Comparison of ENCODE assay signal across 8 mouse cellular contexts in genomic region chr7:144583619-144584018, GRCm38 (mm10). TPM values are rescaled to one million over a fixed set of nuclear protein-coding genes. Genes with fewer than 3 reads are reported as not detected.
DNase-seq lines count a peak whose midpoint lies in the region; ATAC-seq lines count a peak whose summit lies in the region.

No protein-coding gene starts in this region.

- DNase-seq in kidney, adult 18-20 months = peak; percentile 54
- DNase-seq in T-cell, adult 2 months (ENCODE audit: low spot score) = peak; percentile 61
- peak; percentile 32 for DNase-seq in embryo, embryonic 11.5 days (ENCODE audit: low read depth, low spot score)
- DNase-seq in retina, embryonic 14.5 days (ENCODE audit: low spot score) = peak; percentile 86

- H3K4me1 ChIP-seq in kidney, embryonic 16.5 days (ENCODE audit: insufficient read depth, low read length) = peaks cover 18% of the 10 kb centered on the region
- H3K4me1 ChIP-seq in liver, embryonic 12.5 days = peaks cover 27% of the 10 kb centered on the region

- H3K9ac ChIP-seq in kidney, embryonic 16.5 days (replicated peaks; ENCODE audit: low read length) = no peak overlapping the region
- H3K9ac ChIP-seq in liver, embryonic 12.5 days = no peak overlapping the region

- no peak overlapping the region for H3K4me2 ChIP-seq in kidney, embryonic 16.5 days (replicated peaks; ENCODE audit: low read depth, low read length)
- H3K4me2 ChIP-seq in liver, embryonic 12.5 days = peak overlapping the region; percentile 90

- no peaks in the 10 kb centered on the region for H3K27me3 ChIP-seq in kidney, embryonic 16.5 days (ENCODE audit: insufficient read depth, low read length)
- peaks cover 13% of the 10 kb centered on the region; the same call in 1 of the 2 replicates for H3K27me3 ChIP-seq in liver, embryonic 12.5 days (replicated peaks)

- ATAC-seq in kidney, embryonic 16.5 days (ENCODE audit: low FRiP score, low TSS enrichment) = no peak
- ATAC-seq in CD4-positive, CD25-positive, alpha-beta regulatory T cell, adult 4 months = peak; percentile 21
- ATAC-seq in liver, embryonic 12.5 days = no peak
- no peak for ATAC-seq in monocyte, adult 5-6 weeks (replicated peaks; ENCODE audit: insufficient number of reproducible peaks, low FRiP score, low TSS enrichment, poor library complexity, severe bottlenecking)

- H3K27ac ChIP-seq in kidney, embryonic 16.5 days (ENCODE audit: low read length) = no peak overlapping the region
- no peak overlapping the region for H3K27ac ChIP-seq in liver, embryonic 12.5 days

- H3K9me3 ChIP-seq in kidney, embryonic 16.5 days (ENCODE audit: low read length) = no peaks in the 10 kb centered on the region
- no peaks in the 10 kb centered on the region for H3K9me3 ChIP-seq in liver, embryonic 12.5 days (replicated peaks)

- 2% methylated on average over 4 of the region's 4 CpGs for WGBS in kidney, embryonic 16.5 days
- WGBS in liver, embryonic 12.5 days (ENCODE audit: insufficient replicate concordance) = 4% methylated on average over 4 of the region's 4 CpGs

- peaks cover 15% of the 10 kb centered on the region for H3K36me3 ChIP-seq in kidney, embryonic 16.5 days (ENCODE audit: insufficient read depth, low read length)
- peaks cover 24% of the 10 kb centered on the region for H3K36me3 ChIP-seq in liver, embryonic 12.5 days

- H3K4me3 ChIP-seq in kidney, embryonic 16.5 days (ENCODE audit: low read length) = no peak overlapping the region
- no peak overlapping the region for H3K4me3 ChIP-seq in liver, embryonic 12.5 days

RNA-seq across cellular contexts. Expression of gene Fadd, which starts 1.4 kb away (rescaled TPM):
- 13.1 and 15.7 TPM in 2 replicates for polyA plus RNA-seq in kidney, embryonic 16.5 days (2015; fragmentation: Nextera tagmentation; extraction: Ambion mirVana)
- polyA plus RNA-seq in CD4-positive, CD25-positive, alpha-beta regulatory T cell, adult 4 months (2017; shearing (Covaris generic)) = 1 to 10 TPM; 8.2 to 9.4 TPM
- polyA plus RNA-seq in liver, embryonic 12.5 days (2016; fragmentation: Nextera tagmentation; extraction: Ambion mirVana) = 7.7 and 8.0 TPM in 2 replicates
- total RNA-seq in monocyte, adult 5-6 weeks (2017) = 3.0 to 6.1 TPM (median 5.4 TPM) in 3 replicates

RNA-seq across cellular contexts. Expression of gene Ppfia1, which starts 30.1 kb away (rescaled TPM):
- 26.9 and 37.7 TPM in 2 replicates for polyA plus RNA-seq in kidney, embryonic 16.5 days (2015; fragmentation: Nextera tagmentation; extraction: Ambion mirVana)
- polyA plus RNA-seq in CD4-positive, CD25-positive, alpha-beta regulatory T cell, adult 4 months (2017; shearing (Covaris generic)) = 10 to 100 TPM; 28.3 to 31.6 TPM
- 29.1 and 29.9 TPM in 2 replicates for polyA plus RNA-seq in liver, embryonic 12.5 days (2016; fragmentation: Nextera tagmentation; extraction: Ambion mirVana)
- total RNA-seq in monocyte, adult 5-6 weeks (2017) = 36.7 to 111 TPM (median 42.1 TPM) in 3 replicates

Comparison
In these comparisons a context has a peak if more than half of its experiments do, and no peak if none do; other contexts are left out.
1. DNase-seq: peak in every context shown above with its lines; median percentile 86 in retina, embryonic 14.5 days; 61 in T-cell, adult 2 months; 54 in kidney, adult 18-20 months; 32 in embryo, embryonic 11.5 days.